Mouse (Mus musculus): ENCODE data around the gene Depdc5. TPM values are rescaled to one million over a fixed set of nuclear protein-coding genes. Genes with fewer than 3 reads are reported as not detected.
A peak's percentile ranks its signal among the peaks of the same experiment; 100 is the strongest.

Depdc5 gene
- polyA plus RNA-seq, 1 experiment from 2014 or later, result 29.5 TPM

DNA sequence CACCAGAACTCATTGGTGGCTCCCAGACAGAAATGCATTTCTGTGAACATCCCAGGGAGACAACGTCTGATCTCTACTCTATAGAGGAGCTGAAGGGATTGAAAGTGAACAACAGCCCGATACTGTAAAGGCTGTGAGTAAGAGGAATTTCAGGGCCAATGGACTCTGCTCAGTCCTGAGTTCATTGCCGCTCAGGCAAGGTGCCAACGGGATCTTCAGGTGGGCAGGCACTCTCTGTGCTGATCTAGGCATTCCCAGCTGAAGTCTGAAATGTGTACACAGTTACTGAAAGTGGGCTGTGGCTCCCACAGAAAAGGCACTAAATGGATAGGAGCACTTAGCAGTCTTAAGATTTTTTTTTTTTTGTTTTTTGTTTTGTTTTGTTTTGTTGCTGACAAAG lies 135.3 kb downstream of the Depdc5 start:
- Histone ChIP-seq H3K4me3 (ENCODE audit: low read depth, low read length) (no peak overlapping the region), H3K4me2 (no peak overlapping the region), H3K9ac (no peak overlapping the region), H3K9me3 (ENCODE audit: low read depth, low read length) (no peaks in the 10 kb centered on the region), H3K27ac (ENCODE audit: low read depth) (no peak overlapping the region), H3K36me3 (ENCODE audit: insufficient read depth) (no peaks in the 10 kb centered on the region), H3K27me3 (ENCODE audit: insufficient read depth, low read length) (no peaks in the 10 kb centered on the region), H3K4me1 (ENCODE audit: insufficient read depth) (no peaks in the 10 kb centered on the region)
- 72% methylated on average over 4 of the region's 4 CpGs for WGBS
- no peak for TF ChIP-seq CTCF (IDR thresholded peaks at IDR 0.05; ENCODE audit: low read depth)
- DNase-seq (no peak), ATAC-seq (ENCODE audit: insufficient read depth) (no peak)

DNA sequence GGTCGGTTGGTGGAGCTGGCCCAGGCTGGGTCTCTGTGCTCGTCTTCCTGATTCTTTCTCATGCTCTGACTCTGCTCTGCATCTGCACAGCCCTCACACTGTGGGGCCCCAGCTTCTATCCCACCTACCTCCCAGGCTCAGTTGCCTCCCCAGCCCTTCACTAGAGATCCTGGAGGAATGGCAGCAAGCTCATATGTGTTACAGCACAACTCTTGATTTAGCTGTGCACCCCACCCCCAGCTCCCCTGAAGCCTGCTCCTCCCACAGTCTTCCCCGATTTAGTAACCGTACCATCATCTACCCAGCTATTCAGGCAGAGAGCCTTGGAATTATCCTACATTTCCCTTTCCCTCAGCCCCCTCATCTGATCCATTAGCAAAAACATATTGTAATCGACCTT lies 137.6 kb downstream of the Depdc5 start:
- no peaks in the 10 kb centered on the region for H3K9me3 ChIP-seq (ENCODE audit: low read depth, low read length)
- ATAC-seq (ENCODE audit: insufficient read depth) (no peak), DNase-seq (no peak)
- H3K36me3 ChIP-seq (ENCODE audit: insufficient read depth), result no peaks in the 10 kb centered on the region
- H3K4me2 ChIP-seq, result no peak overlapping the region
- H3K27ac ChIP-seq (ENCODE audit: low read depth), result no peak overlapping the region
- 78% methylated on average over 5 of the region's 5 CpGs for WGBS
- no peak overlapping the region for H3K9ac ChIP-seq
- H3K4me3 ChIP-seq (ENCODE audit: low read depth, low read length), result no peak overlapping the region
- TF ChIP-seq CTCF (IDR thresholded peaks at IDR 0.05; ENCODE audit: low read depth), result no peak
- no peaks in the 10 kb centered on the region for H3K27me3 ChIP-seq (ENCODE audit: insufficient read depth, low read length)
- H3K4me1 ChIP-seq (ENCODE audit: insufficient read depth), result no peaks in the 10 kb centered on the region

DNA sequence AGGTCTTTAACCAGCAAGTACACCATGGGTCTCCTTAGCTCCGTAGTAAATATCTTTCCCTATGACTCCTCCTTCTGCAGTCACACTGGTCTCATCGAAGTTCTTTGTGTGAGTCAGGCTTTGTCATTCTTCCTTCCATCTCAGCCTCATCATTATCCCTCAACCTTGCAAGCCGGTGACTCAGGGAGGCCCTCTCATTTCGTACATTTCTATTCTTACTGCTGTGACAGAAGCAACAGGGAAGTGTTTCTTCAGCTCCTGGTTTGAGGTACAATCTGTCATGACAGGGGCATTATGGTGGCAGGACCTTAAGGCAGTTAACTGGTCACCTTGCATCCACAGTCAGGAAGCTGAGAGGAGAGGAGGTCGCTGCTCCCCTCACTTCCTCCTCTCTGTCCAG lies 139.3 kb downstream of the Depdc5 start:
- no peak for ATAC-seq (ENCODE audit: insufficient read depth)
- no peak for TF ChIP-seq CTCF (IDR thresholded peaks at IDR 0.05; ENCODE audit: low read depth)
- no peaks in the 10 kb centered on the region for H3K27me3 ChIP-seq (ENCODE audit: insufficient read depth, low read length)

DNA sequence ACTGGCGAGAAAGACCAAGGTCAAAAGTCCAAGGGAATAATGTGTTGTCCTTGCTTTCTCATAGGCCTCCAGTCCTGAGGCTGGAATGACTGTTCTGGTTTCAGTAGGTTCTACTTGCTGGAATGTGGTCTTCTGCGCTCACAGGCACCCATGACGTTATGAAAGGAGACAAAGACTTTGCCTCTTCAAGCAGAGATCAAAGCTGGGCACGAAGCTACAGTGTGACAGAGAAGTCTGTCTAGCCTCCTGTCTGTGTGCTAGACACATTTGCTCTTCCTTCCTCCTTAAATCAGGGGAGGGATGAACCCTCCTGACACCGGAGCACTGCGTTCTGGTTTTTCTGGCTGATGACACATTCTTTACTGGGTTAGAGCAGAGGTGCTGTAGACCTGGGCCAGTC lies 140.0 kb downstream of the Depdc5 start:
- Histone ChIP-seq H3K27me3 (ENCODE audit: insufficient read depth, low read length) (no peaks in the 10 kb centered on the region), H3K4me2 (no peak overlapping the region), H3K4me1 (ENCODE audit: insufficient read depth) (no peaks in the 10 kb centered on the region), H3K4me3 (ENCODE audit: low read depth, low read length) (no peak overlapping the region), H3K9ac (no peak overlapping the region), H3K27ac (ENCODE audit: low read depth) (no peak overlapping the region), H3K9me3 (ENCODE audit: low read depth, low read length) (no peaks in the 10 kb centered on the region), H3K36me3 (ENCODE audit: insufficient read depth) (no peaks in the 10 kb centered on the region)
- ATAC-seq (ENCODE audit: insufficient read depth) (no peak), DNase-seq (no peak)
- no peak for TF ChIP-seq CTCF (IDR thresholded peaks at IDR 0.05; ENCODE audit: low read depth)
- 46% methylated on average over 6 of the region's 6 CpGs for WGBS

More for the DNA sequence above, 139.3 kb downstream of the Depdc5 start:
- Histone ChIP-seq H3K9ac (no peak overlapping the region), H3K4me2 (no peak overlapping the region), H3K4me1 (ENCODE audit: insufficient read depth) (no peaks in the 10 kb centered on the region), H3K27ac (ENCODE audit: low read depth) (no peak overlapping the region), H3K36me3 (ENCODE audit: insufficient read depth) (no peaks in the 10 kb centered on the region), H3K9me3 (ENCODE audit: low read depth, low read length) (no peaks in the 10 kb centered on the region), H3K4me3 (ENCODE audit: low read depth, low read length) (no peak overlapping the region)
- WGBS, result 86% methylated on average over 5 of the region's 5 CpGs
- DNase-seq, result no peak

DNA sequence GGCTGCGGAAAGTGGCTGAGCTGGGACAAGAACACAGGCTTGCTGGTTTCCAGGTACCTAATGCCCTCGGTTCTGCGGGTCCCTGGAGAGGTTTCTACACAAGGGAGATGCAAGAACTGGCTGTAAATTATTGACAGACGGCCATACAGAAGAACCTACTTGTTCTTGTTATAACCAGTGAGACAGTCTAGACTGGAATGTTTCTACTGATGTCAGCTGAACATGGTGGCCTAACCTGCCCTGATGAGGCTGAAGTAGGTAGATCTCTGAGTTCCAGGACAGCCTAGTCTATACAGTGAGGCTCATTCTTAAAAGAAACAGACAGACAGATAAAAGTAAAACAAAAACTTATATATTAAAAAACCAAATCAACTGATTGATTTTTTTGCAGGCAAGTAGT lies 140.6 kb downstream of the Depdc5 start:
- no peak overlapping the region for H3K4me3 ChIP-seq (ENCODE audit: low read depth, low read length)
- H3K36me3 ChIP-seq (ENCODE audit: insufficient read depth), result no peaks in the 10 kb centered on the region
- WGBS, result 45% methylated on average over 4 of the region's 4 CpGs
- no peak overlapping the region for H3K27ac ChIP-seq (ENCODE audit: low read depth)
- no peak overlapping the region for H3K4me2 ChIP-seq
- no peaks in the 10 kb centered on the region for H3K4me1 ChIP-seq (ENCODE audit: insufficient read depth)
- no peak for DNase-seq
- ATAC-seq (ENCODE audit: insufficient read depth), result no peak
- H3K9me3 ChIP-seq (ENCODE audit: low read depth, low read length), result no peaks in the 10 kb centered on the region
- H3K27me3 ChIP-seq (ENCODE audit: insufficient read depth, low read length), result no peaks in the 10 kb centered on the region
- H3K9ac ChIP-seq, result no peak overlapping the region
- TF ChIP-seq CTCF (IDR thresholded peaks at IDR 0.05; ENCODE audit: low read depth), result no peak

DNA sequence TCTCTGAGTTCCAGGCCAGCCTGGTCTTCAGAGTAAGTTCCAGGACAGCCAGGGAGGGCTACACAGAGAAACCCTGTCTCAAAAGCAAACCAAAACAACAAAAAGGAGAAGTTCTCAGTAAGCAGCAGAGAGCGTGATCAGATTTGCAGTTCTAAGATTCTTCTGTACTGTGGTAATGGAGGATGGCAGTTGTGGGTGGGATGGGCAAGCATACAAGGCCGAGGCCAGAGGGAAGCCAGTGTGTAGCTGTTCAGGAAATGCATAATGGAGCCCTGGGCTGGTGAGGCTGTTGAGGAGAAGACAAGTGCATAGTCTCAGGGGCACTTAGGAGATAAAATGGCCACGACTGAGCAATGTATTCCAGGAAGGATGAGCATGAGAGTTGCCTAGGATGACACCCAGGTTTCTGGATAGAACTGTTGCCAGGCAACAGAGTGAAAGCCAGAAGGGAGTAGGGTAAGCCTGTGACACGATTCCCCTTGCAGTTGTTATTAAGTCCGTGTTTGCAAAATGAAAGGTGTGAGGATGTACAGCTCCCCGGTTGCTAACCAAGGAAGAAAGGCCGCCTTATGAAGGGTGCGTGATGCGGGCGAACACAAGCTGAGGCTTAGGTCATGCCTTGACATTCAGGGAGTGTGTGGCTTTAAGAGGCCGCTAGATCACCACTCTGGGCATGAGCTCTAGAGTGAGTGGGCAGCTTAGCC lies 142.1 kb downstream of the Depdc5 start:
- 73% methylated on average over 11 of the region's 11 CpGs for WGBS
- H3K9me3 ChIP-seq (ENCODE audit: low read depth, low read length), result no peaks in the 10 kb centered on the region

DNA sequence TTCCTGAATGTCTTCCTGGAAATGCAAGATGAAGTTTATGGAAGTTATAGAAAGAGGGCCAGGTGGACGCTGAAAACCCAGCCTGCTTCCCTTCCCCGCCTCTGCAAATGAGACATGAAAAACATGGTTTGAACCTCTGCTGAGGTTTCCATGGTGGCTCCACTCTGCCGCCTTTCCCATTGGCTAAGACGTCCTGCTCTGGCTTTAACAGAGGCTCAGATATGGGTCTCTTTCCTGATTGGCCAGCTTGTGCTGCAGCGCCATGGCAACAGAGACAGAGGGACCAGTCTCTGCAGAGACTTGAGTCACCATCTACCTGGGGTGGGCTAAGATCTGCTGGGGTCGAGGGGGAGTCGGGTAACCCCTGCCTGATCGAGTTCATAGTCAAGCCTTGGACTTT lies 143.2 kb downstream of the Depdc5 start:
- no peak for TF ChIP-seq CTCF (IDR thresholded peaks at IDR 0.05; ENCODE audit: low read depth)
- DNase-seq (peak; percentile 17), ATAC-seq (ENCODE audit: insufficient read depth) (no peak)
- Histone ChIP-seq H3K4me2 (no peak overlapping the region), H3K27me3 (ENCODE audit: insufficient read depth, low read length) (no peaks in the 10 kb centered on the region), H3K4me1 (ENCODE audit: insufficient read depth) (no peaks in the 10 kb centered on the region), H3K9ac (no peak overlapping the region), H3K36me3 (ENCODE audit: insufficient read depth) (no peaks in the 10 kb centered on the region), H3K27ac (ENCODE audit: low read depth) (no peak overlapping the region), H3K4me3 (ENCODE audit: low read depth, low read length) (no peak overlapping the region), H3K9me3 (ENCODE audit: low read depth, low read length) (no peaks in the 10 kb centered on the region)
- 34% methylated on average over 8 of the region's 8 CpGs for WGBS

More for the DNA sequence above, 142.1 kb downstream of the Depdc5 start:
- Histone ChIP-seq H3K4me2 (no peak overlapping the region), H3K36me3 (ENCODE audit: insufficient read depth) (no peaks in the 10 kb centered on the region), H3K4me1 (ENCODE audit: insufficient read depth) (no peaks in the 10 kb centered on the region), H3K4me3 (ENCODE audit: low read depth, low read length) (no peak overlapping the region), H3K9ac (no peak overlapping the region), H3K27me3 (ENCODE audit: insufficient read depth, low read length) (no peaks in the 10 kb centered on the region), H3K27ac (ENCODE audit: low read depth) (no peak overlapping the region)
- ATAC-seq (ENCODE audit: insufficient read depth), result no peak
- no peak for DNase-seq
- no peak for TF ChIP-seq CTCF (IDR thresholded peaks at IDR 0.05; ENCODE audit: low read depth)

All from lung, embryonic 14.5 days (tissue).